Mouse (Mus musculus): Measurements from ENCODE around the gene Tcfl5.

Tcfl5 gene

GRCm38 (mm10) chr2:180642555-180643260, at the start of gene Tcfl5:
Tcfl5 (minus strand) TSS chr2:180642708.
- DNase-seq (ENCODE audit: low read depth): no peak

DNA sequence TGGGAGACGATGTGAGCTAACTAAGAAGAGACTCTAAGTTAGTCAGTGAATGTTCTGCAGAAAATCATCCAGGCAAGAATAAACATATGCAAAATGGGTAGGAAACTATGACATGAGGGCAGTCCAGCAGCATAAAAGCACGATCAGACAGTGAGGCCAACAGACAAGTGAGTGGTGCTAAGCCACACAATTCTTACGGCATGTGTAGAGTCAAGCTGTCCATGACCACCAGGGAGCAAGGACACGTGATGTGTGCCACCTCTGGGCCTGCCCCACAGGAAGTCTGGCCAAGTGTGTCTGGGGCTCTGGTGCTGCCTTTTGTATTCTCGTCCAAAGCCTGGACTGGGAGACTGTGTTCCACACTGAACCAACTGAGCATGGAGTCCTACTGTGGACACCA, 47.3 kb upstream of the Tcfl5 start:
- DNase-seq (ENCODE audit: low read depth): no peak

DNA sequence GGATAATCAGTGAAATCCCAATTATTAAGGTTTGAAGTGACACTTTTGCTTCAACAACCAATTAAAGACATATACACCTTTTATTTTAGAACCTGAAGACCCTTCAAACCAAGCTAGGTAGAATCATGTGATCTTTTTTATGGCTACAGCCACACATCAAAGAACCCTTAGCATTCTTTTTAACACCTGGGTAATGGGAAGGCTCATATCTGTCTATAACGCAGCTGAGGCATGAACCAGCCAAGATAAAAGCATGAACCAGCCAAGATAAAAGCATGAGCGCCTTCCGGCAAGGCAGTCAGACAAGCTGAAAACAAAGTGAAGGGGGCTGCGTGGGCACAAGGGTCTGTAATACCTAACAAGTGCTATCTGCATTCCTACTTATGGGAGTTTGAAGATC, 41.5 kb upstream of the Tcfl5 start:
- no peak for DNase-seq (ENCODE audit: low read depth)

DNA sequence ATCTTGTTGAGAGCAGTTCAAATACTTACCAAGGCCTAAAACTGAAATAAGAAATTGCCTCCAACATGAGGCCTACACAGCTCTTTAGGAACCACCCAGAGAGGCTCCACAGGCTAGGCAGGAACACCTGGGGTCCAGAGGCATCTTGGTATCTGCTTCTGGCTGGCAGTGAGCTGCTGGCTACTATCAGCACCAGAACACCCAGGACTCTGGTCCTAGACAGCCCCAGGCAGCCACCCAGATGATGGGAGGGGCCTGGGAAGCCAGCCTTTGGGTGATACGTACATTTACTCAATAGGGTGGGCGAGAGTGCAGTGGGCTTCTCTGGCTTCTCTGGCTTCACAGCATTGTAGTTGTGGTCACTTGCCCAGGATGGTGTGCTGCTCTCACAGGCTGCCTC, 41.0 kb upstream of the Tcfl5 start:
- no peak for DNase-seq (ENCODE audit: low read depth)

- DNase-seq (ENCODE audit: low read depth): no peak
Measured at GRCm38 (mm10) chr2:180681225-180681624, 38.7 kb upstream of the Tcfl5 start.

DNA sequence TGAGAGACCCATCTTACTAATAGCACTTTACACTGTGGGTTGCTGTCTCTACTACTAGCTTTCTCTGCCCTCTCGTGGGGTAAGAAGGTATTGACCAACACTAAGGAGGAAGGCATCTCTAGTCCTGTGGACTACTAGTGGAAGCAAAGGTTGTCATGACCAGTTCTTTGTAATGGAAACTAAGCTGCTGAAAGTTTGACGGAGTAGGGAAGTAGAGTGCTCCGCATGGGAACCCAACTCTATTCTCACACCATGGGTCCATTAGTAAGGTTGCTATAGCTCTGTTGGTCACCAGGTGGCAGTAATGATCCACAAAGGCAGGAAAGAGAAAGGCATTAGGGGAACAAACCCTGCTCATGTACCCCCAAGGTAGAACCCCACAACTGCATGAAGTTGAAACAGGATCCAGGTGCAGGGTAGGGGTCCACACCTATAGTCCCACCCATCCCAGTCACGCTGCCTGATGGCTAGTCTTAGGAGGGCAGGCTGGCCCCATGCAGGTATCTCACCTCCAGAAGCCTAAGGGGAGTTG, 36.2 kb upstream of the Tcfl5 start:
- peak; percentile 82 for DNase-seq (ENCODE audit: low read depth)

- no peak for DNase-seq (ENCODE audit: low read depth)
Measured at GRCm38 (mm10) chr2:180676706-180677105, 34.2 kb upstream of the Tcfl5 start.

GRCm38 (mm10) chr2:180662008-180662407, 19.5 kb upstream of the Tcfl5 start:
- no peak for DNase-seq (ENCODE audit: low read depth)

DNA sequence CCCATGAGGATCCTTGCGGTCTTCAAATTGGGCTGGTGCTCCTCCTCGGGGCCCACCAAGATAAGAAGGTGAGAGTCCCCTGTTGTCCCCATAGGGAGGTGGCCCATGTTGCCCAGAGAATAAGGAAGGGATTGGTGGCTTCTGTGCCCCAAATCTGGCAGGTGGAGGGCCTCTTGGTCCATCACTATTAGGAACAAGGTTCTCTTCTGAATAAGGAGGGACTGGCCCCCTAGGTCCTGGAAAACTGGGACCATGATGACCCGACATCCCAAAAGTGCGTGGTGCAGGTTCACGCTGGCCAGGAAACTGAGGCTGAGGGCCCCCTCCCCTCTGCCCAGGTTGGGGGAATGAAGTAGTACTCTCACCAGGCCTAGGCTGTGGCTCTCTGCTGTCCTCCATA, 18.0 kb upstream of the Tcfl5 start:
- no peak for DNase-seq (ENCODE audit: low read depth)

GRCm38 (mm10) chr2:180659353-180660150, 17.0 kb upstream of the Tcfl5 start:
- DNase-seq (ENCODE audit: low read depth): no peak

DNA sequence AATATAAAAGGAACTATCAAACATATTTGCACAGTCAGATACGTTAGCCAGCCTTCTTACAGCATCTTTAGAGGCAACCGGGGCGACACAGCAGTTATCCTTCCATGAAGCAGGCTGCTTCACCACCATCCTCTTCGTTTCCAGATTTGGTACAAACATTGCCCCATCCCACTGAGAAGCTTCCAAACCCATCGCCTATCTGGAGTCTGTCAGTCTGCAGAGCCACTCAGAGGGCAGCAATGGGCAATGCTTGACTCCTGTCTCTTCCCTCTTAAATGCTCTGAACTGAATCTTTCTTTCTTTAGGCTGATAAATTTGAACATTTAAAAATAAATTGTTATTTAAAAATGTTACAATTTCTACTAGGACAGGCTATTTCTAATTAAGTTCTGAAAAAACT, 15.9 kb upstream of the Tcfl5 start:
- DNase-seq (ENCODE audit: low read depth): no peak

GRCm38 (mm10) chr2:180657394-180658013, 15.0 kb upstream of the Tcfl5 start:
- peak; percentile 87 for DNase-seq (ENCODE audit: low read depth)

GRCm38 (mm10) chr2:180655150-180655549, 12.6 kb upstream of the Tcfl5 start:
- no peak for DNase-seq (ENCODE audit: low read depth)

DNA sequence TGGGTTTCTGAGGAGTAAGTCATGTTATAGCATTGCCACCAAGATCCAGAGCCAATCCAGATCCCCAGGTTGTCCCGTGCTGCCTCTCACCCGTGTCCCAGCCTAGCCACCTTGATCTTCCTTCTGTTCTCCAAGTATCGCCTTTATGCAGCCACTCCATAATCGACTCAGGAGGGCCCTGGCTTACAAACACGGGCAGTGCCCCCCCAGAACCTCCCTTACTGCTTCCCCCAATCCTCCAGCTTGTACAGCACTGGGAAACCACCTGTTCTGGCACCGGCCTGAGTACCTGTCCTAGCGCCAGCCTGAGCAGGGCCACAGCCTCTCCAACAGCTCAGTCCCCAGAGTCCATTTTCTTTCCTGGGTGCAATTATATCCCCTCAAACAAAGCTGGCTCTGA, 12.2 kb upstream of the Tcfl5 start:
- DNase-seq (ENCODE audit: low read depth): no peak

DNA sequence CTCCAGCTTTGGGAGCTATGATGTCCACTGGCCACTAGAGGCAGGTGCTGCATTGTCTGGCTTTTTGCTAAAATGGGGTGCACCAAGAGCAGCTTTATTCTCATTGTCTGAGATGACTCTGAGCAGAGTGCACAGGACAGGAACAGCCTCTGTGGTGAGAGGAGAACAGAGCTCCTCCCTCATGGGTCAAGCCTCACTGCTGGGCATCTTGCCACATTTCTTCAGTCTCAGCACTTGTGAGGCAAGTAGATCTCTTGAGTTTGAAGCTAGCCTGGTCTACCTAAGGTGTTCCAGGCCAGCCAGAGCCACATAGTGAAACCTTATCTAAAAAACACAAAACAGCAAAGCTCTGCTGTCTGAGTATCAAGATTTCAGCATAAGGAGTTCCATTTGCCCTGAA, 4.3 kb upstream of the Tcfl5 start:
- DNase-seq (ENCODE audit: low read depth): peak; percentile 46

- DNase-seq (ENCODE audit: low read depth): no peak
Measured at GRCm38 (mm10) chr2:180643626-180644025, 1.1 kb upstream of the Tcfl5 start.

- no peak for DNase-seq (ENCODE audit: low read depth)
Measured at GRCm38 (mm10) chr2:180641576-180642554, 643 bp downstream of the Tcfl5 start.

DNA sequence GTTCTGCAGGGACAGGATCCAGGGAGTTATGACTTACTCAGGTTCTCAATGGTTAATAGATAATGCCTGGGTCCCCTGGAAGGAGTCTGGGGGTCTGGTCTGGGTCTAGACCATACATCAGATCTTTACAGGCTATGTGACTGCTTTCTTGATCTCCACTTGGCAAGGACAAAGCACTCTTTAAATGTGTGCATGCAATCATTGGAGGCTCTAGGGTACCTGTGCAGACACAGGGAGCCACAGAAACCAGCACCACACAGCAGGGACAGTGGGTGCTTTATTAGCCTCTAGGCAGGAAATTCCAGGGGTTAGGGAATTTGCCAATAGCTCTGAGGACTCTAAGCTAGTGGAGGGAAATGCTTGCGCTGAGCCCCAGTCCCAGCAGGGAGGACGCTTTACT, 30.6 kb downstream of the Tcfl5 start:
- DNase-seq (ENCODE audit: low read depth): no peak

DNA sequence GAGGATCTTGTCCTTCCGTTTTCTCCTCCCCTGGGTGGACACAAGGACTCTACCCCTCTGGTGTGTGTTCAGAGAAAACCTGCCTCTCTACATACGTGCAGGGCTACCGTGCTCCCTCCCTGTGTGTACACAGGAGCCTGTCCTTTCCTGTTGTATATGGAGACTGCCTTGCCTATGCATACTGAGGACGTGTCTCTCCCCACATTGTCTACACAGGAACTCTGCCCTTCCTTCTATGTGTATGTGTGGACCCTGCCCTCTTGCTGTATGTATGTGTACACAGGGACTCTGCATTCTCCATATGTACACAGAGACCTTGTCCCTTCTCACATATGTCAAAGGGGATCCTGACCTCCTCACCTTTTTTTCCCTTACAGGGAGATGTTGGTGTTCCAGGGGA, 32.2 kb downstream of the Tcfl5 start:
- DNase-seq (ENCODE audit: low read depth): no peak

GRCm38 (mm10) chr2:180604781-180605180, 37.7 kb downstream of the Tcfl5 start:
- DNase-seq (ENCODE audit: low read depth): no peak

DNA sequence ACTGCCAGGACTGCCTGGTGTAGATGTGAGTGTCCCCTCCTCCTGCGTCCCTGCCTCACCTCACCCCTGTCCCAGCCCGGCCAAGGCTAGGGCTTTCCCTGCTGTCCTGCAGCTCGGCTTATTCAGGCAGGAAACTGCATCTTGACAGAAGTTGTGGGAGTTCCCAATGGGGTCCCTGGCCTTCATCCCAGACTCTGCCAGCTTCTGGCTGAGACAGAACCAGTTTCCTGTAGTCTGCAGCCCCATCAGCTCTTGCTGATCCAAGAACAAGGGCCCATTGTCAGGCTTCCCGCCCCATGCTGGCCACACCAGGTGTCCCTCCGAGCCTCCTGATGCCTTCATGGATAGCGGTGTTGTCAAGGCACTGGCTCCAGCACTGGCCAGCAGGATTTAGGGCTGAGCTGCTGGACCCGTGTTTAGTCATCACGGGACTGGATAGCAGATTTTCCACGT, 41.9 kb downstream of the Tcfl5 start:
- no peak for DNase-seq (ENCODE audit: low read depth)
